Mouse (Mus musculus): ENCODE results near the gene Nhsl1.

GRCm38 (mm10) chr10:18360175-18360574 is 41.4 kb downstream of the Nhsl1 start:
- TF ChIP-seq ELF1 (IDR thresholded peaks at IDR 0.05; ENCODE audit: low read depth, low read length) (no peak), USF1 (IDR thresholded peaks at IDR 0.05; ENCODE audit: low read depth, low read length) (no peak), EP300 (IDR thresholded peaks at IDR 0.05; ENCODE audit: low read depth in 1 of 2, low read length in 2 of 2) (no peak), MAX (IDR thresholded peaks at IDR 0.05; ENCODE audit: low read length) (no peak), ETS1 (IDR thresholded peaks at IDR 0.05; ENCODE audit: low read depth, low read length) (no peak)

Data from MEL (cell line).